Mouse (Mus musculus): ENCODE measurements around the gene Cherp.

Gene Cherp

DNA sequence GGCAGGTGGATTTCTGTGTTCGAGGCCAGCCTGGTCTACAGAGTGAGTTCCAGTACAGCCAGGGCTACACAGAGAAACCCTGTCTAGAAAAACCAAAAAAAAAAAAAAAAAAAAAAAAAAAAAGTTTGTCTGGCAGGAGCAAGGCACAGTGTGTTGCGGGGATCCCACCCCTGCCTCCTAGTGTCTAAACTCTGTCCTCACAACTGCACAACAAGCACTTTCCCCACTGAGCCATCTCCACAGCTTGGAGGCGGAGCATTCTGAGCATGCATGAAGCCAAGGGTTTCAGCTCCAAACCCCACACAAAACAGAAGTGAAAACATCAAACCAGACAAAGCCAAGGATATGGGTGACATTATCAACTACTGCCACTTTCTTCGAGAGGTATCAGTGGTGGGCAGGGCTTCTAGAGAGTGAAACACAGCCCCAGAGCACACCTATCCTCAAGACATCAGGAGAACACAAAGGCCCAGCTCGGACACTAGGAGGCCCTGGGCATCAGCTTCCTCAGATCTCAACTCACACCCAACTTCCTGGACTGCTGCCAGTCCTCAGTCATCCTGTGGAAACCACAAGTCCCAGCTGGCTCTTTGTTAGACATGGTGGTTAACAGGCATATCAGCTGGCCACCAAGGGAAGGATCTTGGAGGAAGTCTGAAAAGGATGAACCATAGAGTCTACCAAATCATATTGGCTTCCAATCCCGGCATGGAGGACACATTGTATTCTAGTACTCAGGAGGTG is 10.6 kb upstream of the Cherp start:
- DNase-seq (ENCODE audit: low read depth in 1 of 2, low spot score in 2 of 2) = peak; percentile 62 to 67

- DNase-seq (ENCODE audit: low read depth in 1 of 2, low spot score in 2 of 2) = no peak
These were observed 4.3 kb downstream of the Cherp start for GRCm38 (mm10) chr8:72470684-72471083.

DNA sequence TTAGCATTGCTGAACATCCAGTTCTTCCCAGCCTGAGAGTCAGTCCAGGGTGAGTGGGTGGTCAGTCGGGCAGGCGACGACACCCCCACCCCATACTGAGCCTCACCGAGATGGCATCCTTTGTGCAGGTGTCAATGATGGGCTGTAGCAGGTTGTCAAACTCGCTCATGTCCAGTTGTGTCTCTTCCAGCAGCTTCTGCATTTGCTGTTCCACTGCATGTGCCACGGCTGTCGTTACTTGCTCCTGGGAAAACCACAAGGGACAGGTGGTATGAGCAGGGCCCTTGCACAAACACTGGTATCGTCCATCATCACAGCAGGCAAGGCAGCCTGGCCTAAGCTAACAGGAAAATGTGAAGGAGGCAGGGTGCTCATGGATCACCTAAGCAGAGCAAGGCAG is 5.0 kb downstream of the Cherp start:
- no peak for DNase-seq (ENCODE audit: low read depth in 1 of 2, low spot score in 2 of 2)

DNA sequence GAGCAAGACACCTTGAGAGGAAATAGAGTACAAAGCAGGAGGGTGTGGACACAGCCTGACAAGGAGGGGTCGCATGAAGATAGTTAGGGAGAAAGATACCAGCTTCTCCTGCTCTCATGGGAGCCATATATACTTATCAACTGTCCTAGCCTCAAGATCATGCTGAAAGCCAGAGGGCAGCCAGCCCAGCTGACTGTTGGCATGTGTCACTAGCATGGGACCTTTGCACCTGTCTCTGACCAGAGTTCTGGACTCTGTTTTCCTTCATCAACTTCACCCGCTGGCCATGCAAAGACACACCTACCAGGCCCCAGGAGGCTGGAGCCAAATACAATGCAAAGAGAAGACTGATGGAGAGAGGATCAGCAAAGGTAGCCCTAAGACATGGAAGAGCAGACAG is 5.8 kb downstream of the Cherp start:
- no peak for DNase-seq (ENCODE audit: low read depth in 1 of 2, low spot score in 2 of 2)

DNA sequence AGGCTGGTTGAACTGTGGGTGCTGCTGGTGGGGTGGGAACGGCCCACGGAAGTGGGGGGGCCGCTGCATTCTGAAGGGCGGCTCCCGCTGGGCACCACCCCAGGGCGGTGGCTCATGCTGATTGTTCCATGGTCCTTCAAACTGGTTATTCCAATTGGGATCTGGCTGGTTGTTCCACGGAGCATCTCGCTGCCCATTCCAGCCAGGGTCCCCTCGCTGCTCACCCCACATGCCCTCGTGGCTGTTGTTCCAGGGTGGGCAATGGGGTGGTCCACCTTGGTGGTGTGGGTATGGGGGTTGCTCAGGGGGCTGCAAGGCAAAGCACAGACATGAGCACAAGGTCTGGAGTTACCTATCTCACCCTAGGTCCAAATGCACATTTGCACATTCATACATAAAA is 10.8 kb downstream of the Cherp start:
- DNase-seq (ENCODE audit: low read depth in 1 of 2, low spot score in 2 of 2) = no peak

DNA sequence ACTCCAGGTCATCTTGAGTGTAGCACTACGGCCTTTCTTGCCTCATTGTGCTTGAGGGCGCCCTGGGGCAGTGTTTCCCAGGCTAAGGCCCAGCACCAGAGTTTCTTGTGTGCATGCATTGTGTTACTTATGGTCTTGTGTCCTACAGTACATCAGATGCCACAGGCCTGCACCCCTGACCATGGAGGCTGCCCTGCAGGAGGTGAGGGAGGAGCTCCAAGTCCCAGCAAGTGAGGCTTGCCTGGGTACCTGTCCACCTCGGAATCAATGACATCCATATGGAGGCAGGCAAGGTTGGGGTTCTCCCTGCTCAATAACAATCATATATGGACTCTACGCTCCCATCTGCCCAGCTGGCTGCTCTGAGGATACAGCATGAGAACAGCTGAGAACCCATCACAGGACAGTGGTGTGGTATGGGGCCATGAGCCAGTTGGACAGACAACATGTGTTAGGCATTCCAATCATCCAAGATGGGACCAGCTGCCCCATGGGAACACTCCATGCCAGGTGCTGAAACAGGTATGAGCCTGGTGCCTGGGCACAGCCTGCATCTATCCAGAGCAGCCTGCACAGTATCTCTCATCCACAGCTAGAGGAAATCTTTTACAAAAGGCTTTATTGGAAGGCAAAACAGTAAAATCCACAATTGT is 15.0 kb downstream of the Cherp start:
- no peak for DNase-seq (ENCODE audit: low read depth in 1 of 2, low spot score in 2 of 2)

DNA sequence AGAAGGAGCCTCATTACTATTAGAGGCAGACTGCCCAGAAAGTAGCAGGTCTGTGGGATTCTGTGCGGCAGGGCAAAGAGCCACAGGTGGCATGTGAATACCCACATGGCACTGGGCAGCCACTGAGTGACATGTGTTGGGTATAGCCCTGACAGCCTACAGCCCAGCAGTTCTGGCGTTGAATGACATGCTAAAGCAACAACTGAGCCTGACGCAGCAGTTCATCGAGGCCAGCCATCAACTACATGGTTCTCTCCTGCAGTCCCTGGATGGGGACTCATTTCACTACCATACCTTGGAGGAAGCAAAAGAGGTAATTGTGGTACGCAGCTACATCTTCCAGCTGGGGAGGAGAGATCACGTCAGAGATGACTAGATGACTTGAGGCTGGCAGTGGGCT is 16.6 kb downstream of the Cherp start:
- no peak for DNase-seq (ENCODE audit: low read depth in 1 of 2, low spot score in 2 of 2)

DNA sequence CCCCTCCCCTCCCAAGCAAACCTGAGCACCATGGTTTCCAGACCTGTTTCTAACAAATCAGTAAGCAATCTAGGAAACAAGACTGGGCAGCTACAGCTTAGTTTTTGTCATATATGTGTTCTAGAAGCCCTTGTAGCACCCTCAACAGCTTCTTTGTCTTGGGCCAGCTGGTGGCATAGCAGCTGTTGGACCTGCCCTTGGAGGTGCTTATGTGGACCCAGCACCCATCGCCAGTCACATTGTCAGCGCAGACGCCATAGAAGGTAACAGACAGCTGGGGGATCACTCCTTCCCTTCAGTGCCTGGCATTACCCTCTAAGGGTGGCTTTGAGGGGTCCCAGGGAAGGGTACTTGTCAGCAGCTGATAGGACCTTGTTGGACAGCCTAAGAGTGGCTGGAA is 17.2 kb downstream of the Cherp start:
- DNase-seq (ENCODE audit: low read depth in 1 of 2, low spot score in 2 of 2) = no peak

DNA sequence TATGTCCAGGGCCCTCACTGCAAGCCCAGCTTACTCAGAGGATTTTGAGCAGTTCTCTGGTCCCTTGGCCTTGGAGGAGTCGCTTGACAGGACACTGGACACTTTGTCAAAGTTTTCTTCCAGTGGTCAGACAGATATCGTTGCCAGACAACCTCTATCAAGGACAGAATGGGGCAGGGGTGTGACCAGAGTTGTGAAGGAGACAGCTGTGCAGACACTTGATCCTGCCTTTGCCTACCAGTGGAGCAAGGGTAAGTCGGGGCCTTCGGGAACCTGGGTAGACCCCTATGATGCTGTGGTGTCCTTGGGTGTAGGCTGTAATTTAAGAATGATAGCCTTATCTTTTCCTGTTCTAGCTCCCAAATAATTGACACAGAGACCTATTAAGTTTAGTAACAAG is 19.7 kb downstream of the Cherp start:
- no peak for DNase-seq (ENCODE audit: low read depth in 1 of 2, low spot score in 2 of 2)

GRCm38 (mm10) chr8:72453904-72454303 is 21.1 kb downstream of the Cherp start:
- DNase-seq (ENCODE audit: low read depth in 1 of 2, low spot score in 2 of 2) = no peak

DNA sequence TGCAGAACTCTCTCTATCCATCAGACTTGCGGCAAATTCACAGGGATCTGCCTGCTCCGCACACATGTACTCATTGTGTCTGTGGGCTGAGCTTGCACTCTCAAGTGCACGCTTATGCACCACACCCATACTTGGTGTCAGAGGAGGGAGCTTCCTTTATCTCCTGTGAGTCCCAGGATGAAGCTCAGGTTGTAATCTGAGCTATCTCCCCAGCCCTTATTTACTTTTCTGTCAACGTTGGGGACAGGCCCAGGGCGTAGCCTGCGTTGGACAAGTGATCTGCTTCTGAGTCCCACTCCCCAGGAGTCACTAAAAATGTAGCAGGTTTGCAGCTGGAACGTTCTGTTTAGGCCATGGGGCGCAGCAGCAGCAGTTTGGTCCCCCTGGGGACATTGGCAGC is 23.5 kb downstream of the Cherp start:
- DNase-seq (ENCODE audit: low read depth in 1 of 2, low spot score in 2 of 2) = no peak

DNA sequence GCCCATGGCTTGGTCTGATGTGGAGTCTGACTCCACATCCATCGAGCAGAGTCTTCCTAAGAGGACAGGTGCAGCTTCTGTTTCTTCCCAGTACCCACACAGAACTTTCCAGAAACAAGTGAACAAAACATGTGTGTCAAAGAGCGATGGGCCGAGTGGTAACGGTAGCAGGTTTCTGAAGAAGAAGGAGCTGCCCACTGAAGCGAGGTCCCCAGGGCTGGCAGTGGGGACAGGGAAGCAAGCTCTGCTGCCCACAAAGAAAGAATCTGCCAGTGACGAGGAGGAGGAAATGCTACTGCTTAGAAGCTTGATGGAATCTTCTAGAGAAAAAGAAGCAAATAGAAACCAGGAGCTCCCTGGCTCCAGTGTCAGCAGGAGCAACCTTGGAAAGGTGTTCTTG is 30.0 kb downstream of the Cherp start:
- DNase-seq (ENCODE audit: low read depth in 1 of 2, low spot score in 2 of 2) = no peak

DNA sequence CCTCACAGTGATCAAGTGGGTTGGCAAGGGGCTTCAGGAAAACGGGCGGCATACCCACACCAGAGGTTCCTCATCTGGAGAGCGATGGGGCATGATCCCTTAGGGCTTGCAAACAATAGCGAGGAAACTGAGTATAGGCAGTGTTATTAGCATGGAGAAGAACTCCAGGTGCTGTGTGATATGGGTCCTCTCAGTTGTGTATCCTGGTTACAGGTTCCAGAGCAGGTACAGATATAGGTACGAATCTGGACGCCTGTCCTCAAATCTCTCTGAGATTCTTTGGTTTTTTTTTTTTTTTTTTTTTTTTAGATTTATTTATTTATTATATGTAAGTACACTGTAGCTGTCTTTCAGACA is 31.1 kb downstream of the Cherp start:
- no peak for DNase-seq (ENCODE audit: low read depth in 1 of 2, low spot score in 2 of 2)

- DNase-seq (ENCODE audit: low read depth in 1 of 2, low spot score in 2 of 2) = peak; percentile 92 to 93
These were observed 31.6 kb downstream of the Cherp start, which contains the start of the genes Calr3 and 1700030K09Rik for GRCm38 (mm10) chr8:72443338-72443993. Calr3 (minus strand) TSS chr8:72443870. 1700030K09Rik (plus strand) TSS chr8:72443880.

DNA sequence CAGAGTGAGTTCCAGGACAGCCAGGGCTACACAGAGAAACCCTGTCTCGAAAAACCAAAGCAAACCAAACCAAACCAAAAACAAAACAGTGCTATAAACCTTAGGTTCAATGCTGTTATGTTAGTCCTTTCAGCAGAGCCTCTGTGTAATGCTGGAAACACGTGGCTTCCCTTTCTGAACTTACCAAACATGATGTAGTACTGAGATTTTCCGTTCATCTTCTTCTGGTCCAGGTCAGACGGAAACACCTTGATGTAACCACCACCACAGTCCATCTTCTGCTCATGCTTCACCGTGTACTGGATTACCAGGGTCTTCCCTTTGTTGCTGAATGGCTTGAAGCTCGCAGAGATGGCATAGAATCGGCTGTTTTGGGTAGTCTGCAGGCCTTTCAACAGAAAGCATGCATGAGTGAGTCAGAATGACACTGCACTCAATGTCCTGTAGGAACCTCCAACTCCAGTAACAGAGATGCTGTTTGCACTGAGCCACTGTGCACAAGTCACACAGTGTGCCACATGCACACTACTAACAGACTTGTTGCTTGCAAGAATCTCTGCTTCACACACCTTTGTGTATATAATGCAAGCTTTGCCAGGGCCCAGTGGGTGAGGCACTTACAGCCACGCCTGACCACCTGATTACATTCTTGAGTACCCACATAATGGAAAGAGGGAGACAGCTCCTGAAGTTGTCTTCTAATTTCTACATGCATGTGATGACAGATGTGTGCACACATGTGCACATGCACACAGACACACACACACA is 36.6 kb downstream of the Cherp start:
- DNase-seq (ENCODE audit: low read depth in 1 of 2, low spot score in 2 of 2) = no peak

GRCm38 (mm10) chr8:72434952-72435351 is 40.1 kb downstream of the Cherp start:
- DNase-seq (ENCODE audit: low read depth in 1 of 2, low spot score in 2 of 2) = no peak

DNA sequence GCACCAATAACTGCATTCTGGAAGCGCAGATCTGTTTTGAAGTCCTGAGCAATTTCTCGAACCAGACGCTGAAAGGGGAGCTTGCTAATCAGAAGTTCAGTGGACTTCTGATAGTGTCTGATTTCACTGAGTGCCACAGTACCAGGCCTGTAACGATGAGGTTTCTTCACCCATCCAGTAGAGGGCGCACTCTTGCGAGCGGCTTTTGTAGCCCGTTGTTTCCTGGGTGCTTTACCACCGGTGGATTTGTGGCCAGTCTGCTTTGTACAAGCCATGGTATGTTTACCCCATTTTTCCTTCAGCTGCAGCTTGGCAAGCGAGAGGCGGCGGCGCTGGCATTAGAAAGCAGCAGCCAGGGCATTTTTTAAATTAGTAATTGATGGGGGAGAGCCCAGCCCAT is 45.4 kb downstream of the Cherp start:
- peak in 1 of 2 experiments; percentile 28 for DNase-seq (ENCODE audit: low read depth in 1 of 2, low spot score in 2 of 2)

- DNase-seq (ENCODE audit: low read depth in 1 of 2, low spot score in 2 of 2) = no peak
These were observed 52.1 kb downstream of the Cherp start for GRCm38 (mm10) chr8:72422926-72423325.

GRCm38 (mm10) chr8:72421362-72422335 is 53.4 kb downstream of the Cherp start, which contains the start of gene Eps15l1:
Eps15l1 (minus strand) TSS chr8:72421460.
- peak; percentile 98 to 99 for DNase-seq (ENCODE audit: low read depth in 1 of 2, low spot score in 2 of 2)
